Mouse (Mus musculus) layer of hippocampus, adult 9-10 months (tissue): ENCODE results near the gene Tas1r1.

Source experiments
- DNase-seq: peaks from one replicate; pipeline ENCODE4 v3.0.0; 2022; ENCODE audit warnings: low spot score

Tas1r1 gene

DNA sequence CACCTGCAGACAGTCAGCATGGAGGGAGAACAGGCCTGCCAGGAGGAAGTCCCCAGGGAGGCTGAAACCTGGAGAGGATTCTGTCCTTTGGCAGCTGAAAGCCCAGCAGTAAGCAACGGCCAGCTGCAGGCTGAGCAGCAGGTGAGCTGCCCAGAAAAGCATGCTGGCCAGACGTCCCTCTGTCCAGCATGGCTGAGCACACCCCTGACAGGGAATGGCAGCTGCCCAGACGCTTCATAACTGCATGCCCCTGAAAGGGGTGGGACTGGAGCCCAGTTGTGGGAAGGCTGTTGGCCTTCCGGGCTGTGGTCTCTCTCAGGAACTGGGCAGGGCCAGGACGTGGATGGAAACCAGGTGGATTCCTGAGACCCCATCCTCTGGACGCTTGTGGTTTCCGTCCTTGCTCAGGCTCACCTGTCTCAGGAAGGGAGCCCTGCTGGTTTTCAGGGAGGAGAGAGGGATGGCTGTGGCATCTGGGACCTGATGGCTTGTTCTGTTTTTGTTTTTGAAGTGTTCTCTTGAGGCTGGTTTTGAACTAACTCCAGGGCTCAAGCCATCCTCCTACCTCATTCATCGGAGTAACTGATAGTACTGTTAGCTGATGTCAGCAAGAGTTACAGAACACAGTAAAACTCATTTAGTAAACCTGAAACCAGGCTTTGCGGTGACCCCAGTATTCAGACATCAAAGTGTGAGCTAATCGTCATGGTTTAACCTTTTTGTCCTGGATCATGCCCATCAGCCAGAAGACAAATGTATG lies at the start of gene Tas1r1:
TSS of gene Tas1r1 (minus strand) at position 344 of the 760 bp plus-strand sequence.
- DNase-seq = no peak

- DNase-seq = no peak
Observed at GRCm38 (mm10) chr4:152088133-152088532, 49.8 kb upstream of the Tas1r1 start.

DNA sequence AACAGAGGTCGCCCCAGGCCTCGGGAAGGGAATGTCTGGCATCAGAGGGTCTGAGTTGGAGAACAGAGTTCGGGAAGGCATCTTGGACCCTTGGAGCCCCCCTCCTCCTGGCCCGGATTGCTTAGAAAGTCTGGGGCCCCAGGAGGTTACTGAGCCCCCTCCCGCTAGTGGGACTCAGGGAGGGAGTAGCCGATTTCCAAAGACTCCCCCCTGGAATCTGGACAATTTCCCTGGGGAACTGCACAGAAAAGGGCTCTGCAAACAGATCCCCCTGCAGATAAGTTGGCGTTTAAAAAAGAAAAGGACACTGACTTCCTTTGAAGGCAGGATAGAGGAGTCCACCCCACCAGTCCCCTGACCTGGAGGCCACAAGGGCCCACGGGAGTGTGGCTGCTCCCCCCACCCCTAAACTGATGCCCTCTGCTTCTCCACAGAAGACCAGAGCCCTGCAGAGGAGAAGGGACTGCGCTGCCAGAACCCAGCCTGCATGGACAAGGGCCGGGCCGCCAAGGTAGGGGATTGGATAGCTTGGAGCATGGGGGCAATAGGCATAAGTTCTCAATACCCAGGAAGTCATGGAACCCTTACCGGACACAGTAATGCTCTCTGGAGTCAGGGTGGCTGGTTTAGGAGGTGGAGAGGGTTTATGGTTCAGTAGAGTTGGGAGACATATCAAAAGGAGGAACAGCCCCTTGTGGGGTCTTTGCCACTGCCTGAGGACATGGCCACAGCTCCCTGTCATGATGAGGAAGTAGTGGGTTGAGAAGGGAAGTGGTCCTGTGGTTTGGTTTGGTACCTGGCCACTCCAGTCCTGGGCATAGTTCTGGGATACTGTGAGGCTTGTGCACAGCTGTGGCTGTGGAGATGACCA lies 49.1 kb upstream of the Tas1r1 start:
- DNase-seq = no peak

DNA sequence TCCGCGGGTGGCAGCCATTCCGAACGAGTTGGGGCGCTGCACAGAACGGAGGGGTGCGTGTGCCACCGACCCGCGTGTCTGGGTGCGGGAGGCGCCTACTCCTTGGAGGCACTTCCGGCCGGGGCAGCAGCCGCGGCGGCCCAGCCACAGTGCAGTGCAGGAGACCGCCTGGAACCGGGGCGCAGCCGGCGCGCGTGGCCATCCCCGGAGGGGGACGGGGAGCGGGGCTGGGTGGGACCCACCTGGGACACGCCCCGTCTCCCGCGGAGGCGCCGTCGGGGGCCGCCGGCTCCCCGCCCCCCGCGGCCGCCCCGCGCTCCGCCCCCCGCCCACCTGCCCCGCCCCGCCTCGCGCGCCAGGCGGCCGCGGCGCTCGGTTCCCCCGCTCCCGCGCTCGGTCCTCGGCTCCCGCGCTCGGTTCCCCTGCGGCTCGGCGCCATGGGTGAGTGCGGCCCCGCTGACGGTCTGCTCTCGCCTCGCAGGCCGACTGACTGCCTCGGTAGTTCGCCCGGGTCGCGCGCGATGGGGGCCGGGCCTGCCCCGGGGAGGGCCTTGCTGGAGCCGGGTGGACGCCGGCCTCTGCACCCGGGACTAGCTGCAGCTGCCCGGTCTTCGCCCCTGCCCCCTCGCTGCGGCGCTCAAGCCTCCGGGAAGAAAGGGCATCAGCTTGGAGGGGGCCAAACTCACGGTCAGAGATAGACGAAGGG lies 48.3 kb upstream of the Tas1r1 start:
- no peak for DNase-seq

DNA sequence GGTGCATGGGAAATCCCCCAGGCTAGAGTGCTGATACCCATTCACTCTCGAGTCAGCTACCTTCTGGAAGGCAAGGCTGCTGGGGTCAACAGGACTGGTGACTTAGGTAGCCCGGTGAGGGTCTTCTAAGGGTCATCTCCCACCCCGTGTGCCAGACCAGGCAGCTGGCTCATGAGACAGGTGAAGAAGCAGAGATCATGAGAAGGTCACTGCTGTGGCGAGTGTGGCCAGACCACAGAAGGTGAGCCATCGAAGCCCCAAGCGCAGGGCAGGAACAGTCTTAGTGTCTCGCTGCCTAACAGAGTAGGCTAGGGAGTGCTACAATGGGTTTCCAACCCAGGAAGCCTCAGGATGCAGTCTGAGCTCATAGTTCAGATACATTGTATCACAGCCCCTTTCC lies 46.2 kb upstream of the Tas1r1 start:
- DNase-seq = no peak

GRCm38 (mm10) chr4:152083611-152084220 lies 45.3 kb upstream of the Tas1r1 start:
- DNase-seq = no peak

DNA sequence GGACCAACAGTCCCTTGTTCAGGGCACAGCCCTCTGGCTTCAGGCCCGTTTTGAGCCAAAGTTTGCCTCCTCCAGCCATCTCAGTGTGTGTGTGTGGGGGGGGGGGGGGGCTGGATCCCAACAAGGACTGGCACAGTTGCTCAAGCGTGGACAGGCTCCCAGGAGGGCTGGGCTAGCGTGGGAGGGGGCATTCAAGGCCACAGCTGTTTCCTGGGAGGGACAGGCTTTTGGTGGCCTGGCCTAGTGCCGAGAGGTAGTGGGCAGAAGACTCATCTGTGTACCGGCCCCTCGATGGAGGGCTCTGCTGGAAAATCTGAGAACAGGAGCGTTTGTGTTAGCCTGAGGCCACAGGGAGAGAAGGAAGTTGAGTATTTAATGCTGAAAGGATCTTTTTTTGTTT lies 41.6 kb upstream of the Tas1r1 start:
- DNase-seq = no peak

DNA sequence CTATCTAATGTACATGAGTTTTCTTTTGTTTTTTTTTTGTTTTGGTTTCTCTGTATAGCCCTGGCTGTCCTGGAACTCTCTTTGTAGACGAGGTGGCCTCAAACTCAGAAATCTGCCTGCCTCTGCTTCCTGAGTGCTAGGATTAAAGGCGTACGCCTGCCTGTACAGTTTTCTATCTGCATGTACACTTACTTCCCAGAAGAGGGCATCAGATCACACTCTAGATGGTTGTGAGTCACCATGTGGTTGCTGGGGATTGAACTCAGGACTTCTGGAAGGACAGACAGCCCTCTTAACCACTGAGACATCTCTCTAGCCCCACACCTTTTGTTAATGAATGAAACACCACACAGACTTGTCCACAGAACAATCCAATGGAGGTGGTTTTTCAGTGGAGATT lies 40.9 kb upstream of the Tas1r1 start:
- DNase-seq = no peak

DNA sequence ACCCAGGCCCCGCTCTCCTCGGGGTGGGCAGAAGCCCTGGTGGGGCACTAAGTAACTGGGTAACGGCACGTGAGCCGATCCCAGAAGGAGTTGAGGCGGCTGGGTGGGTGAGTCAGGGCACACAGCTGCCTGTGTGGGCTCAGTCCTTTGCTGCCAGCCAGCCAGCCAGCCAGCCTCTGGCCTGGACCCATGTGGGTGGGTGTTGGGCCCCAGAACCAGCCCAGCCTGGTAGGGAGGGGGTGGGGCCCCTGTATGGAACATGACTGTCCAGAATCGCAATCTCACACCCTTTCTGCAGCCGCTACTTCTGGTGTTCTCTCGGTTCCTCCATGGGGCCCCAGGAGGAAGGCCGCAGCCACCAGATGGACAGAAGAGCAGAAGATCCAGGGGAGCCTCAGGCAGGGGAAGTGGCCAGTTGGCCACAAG lies 39.8 kb upstream of the Tas1r1 start:
- no peak for DNase-seq

- no peak for DNase-seq
Observed at GRCm38 (mm10) chr4:152077191-152077590, 38.8 kb upstream of the Tas1r1 start.

DNA sequence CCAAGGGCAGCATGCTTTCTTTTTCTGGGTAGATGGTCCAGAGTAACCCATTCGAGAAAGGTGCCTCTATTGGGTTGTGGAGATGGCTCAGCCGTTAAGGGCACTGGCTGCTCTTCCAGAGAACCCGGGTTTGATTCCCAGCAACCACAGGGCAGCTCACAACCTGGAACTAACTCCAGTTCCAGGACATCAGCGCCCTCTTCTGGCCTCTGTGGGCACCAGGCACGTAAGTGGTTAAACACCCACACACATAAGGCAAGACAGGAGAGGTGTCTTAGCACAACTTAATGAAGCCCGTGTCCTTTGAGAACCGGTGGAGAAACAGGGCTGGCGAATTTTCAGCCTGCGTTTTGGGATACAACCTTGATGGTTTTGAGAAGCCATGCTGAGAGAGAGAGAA lies 36.2 kb upstream of the Tas1r1 start:
- DNase-seq = no peak

GRCm38 (mm10) chr4:152073715-152074114 lies 35.3 kb upstream of the Tas1r1 start:
- DNase-seq = no peak

DNA sequence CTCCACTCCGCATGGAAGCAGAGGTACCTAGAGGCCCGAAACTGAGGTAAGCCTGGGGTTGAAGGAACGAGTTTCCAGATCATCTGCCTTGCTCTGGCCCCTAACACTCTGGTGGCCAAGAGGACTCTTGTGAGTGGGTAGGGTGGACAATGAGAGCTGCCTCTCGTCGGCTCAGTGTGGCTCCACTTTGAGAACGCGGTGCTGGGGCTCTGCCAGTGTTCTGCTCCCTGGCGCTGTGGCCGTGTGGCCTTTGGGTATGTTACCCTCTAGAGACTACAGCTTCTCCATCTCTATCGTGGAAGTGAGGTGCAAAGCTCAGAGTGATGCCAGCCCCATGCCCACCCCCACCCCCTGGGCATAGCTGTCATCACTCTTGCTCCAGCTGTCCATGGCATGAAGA lies 34.3 kb upstream of the Tas1r1 start:
- no peak for DNase-seq

GRCm38 (mm10) chr4:152072121-152072601 lies 33.8 kb upstream of the Tas1r1 start, which contains the start of gene Plekhg5:
Gene Plekhg5, plus strand, starts transcription at chr4:152072498.
- no peak for DNase-seq

DNA sequence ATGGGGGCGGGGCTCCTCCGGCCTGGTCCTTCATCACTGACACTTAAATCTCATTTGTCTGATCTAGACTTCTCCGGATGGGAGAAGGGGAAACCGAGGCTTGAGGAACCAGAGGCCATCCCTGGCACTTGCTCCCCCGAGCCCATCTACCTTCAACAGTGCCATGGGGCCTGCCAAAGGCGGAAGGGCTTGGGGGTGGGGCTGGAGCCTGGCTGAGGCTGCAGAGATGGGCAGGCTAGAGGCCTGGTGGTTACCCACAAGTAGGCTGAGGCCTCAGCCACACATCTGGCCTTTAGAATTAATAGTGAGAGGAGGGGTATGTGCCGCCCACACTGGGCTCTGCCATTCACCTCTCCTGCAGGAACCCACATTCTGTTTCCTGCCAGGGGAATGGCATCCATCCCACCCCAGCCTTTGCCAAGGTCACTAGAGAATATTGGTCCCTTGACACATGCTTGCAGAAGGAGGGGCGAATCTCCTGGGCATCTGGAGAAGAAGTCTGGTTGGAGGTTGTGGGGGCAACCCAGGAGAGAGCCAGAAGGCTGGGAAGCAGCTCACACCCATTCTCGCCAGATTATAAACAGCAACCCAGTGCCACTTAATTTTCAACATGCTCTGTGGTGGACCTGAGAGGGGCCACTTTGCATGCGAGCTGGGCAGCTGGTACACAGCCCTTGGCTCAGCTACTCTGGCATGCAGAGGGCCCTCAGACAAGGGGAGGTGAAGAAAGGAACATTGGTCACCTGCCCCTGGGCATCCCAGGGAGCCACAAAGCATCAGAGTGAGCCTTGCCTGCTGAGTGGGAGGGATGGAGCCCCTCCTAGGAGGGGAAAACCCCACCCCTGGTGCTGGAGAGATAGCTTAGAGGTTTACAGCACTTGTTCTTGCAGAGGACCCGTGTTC lies 32.4 kb upstream of the Tas1r1 start:
- DNase-seq = no peak

DNA sequence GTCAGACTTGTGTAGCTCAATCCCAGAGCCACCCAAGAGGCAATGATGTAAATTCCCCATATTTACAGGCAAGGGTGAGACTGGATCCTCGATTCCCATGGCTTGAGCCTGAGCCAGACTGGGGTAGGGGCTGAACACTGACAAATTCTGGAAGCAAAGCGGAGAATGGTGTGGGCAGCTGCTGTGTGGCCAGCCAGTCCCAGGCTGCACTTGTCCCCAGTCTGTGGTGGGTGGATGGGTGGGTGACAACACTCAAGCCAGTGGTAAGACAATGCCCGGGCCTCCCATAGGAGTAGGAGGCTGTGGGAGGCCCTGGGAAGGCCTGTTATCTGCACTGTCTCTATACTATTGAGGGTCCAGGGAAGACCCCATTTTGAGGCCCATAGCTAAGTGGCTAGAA lies 30.9 kb upstream of the Tas1r1 start:
- DNase-seq = no peak

GRCm38 (mm10) chr4:152068166-152068724 lies 29.9 kb upstream of the Tas1r1 start:
- DNase-seq = no peak

DNA sequence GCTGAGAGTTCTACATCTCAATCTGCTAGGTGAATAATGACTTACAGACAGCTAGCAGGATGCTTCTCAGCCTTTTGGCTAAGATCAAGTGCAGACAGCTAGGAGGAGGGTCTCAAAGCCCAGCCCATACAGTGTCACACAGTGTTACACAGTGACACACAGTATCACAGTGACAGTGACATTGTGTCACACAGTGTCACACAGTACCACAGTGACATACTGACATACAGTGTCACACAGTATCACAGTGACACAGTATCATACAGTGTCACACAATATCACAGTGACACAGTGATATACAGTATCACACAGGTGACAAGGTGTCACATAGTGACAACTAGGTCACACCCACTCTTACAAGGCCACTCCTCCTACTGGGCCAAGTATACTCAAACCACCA lies 28.9 kb upstream of the Tas1r1 start:
- DNase-seq = no peak

DNA sequence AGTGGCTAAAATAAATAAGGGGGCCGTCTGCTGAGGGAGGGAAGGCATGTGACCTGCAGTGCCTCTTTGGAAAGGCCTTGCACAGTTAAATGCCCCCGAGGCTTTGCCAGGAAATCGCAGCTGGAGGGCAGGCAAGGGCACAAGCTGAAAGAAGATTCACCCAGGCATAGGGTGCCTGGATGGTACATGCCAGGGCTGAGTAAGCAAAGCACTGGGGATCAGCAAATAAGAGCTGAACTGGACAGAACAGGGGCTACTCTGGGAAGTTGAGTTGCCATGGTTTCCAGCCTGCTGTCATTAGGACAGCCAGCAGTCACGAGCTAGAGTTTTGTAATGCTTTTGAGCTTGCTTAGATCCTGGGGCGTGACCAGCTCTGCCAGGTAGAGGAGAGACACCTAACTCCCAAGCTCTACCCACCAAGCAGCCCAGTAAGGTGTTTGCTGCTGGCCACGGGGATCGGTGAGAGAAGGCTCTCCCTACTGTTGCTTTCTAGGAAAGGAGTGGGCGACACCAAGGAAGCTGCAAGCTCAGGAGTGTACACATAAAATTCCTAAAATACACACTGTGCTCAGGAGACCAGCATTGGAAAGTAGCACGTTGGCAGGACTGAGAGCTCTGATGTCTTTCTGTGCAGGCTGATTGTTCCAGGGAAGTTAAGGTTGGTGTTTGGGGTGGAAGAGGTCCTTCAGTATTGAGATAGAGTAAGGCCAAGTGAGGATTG lies 24.2 kb upstream of the Tas1r1 start:
- no peak for DNase-seq

DNA sequence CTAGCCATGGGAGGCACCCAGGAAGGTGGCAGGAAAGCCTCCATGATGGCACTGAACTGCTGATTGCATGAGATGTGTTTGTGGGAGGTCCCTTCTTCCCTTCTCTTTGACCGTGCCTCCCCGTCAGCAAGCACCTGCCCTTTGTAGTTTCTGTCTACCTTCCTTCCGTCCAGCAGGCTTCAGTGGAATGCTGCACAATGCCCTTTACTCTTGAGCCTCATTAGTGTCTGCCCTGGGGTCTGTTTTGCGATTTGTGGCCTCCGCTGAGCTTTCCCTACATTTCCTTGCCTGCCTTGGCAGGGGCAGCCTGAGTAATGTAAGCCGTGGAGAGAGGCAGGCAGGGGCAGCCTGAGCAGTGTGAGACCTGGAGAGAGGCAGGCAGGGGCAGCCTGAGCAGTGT lies 6.2 kb upstream of the Tas1r1 start:
- DNase-seq = no peak
